ENCODE assay signal across 7 mouse cellular contexts in the genomic region with DNA sequence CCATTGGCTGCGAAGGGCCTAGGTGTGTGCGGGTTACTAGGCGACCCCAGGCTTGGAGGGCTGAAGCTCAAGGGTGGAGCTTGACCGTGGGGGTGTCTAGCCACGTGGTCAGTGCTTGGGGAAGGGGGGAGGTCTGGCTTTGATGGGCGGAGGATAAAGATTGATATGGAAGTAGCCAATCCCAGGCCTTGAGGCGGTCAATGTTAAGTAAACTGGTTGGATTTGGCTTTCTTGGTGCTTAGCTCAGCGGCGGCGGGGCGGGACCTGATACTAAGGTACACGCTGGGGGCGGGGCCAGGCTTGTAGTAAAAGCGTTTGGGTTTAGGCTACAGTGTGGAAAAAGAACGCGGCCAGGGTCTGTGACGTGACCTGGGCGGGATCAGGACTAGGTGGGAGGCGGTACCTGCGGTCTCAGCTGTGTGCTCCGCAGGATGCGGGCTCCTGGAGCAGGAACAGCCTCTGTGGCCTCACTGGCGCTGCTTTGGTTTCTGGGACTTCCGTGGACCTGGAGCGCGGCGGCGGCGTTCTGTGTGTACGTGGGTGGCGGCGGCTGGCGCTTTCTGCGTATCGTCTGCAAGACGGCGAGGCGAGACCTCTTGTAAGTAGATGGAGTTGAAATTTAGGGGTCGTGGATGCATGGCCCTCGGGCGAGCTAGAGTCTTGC. TPM values are rescaled to one million over a fixed set of nuclear protein-coding genes. Genes with fewer than 3 reads are reported as not detected.
DNase-seq lines count a peak whose midpoint lies in the region; ATAC-seq and TF ChIP-seq lines count a peak whose summit lies in the region.

No protein-coding gene starts in this region.

- H3K9me3 ChIP-seq in embryonic facial prominence, embryonic 14.5 days (ENCODE audit: control insufficient read depth, low read length) = no peaks in the 10 kb centered on the region
- no peaks in the 10 kb centered on the region for H3K9me3 ChIP-seq in limb, embryonic 11.5 days (ENCODE audit: control insufficient read depth, low read length)
- H3K9me3 ChIP-seq in midbrain, embryonic 13.5 days = no peaks in the 10 kb centered on the region

- H3K4me1 ChIP-seq in embryonic facial prominence, embryonic 14.5 days (ENCODE audit: control insufficient read depth, insufficient read depth, low read length) = peaks cover 19% of the 10 kb centered on the region; the same call in 1 of the 2 replicates
- H3K4me1 ChIP-seq in heart, adult 2 months (ENCODE audit: control insufficient read depth, insufficient read depth, low read length) = peaks cover 4% of the 10 kb centered on the region
- H3K4me1 ChIP-seq in kidney, adult 2 months (ENCODE audit: control insufficient read depth, insufficient read depth, low read length) = peaks cover 17% of the 10 kb centered on the region; the same call in 1 of the 2 replicates
- peaks cover 8% of the 10 kb centered on the region; the same call in 1 of the 2 replicates for H3K4me1 ChIP-seq in limb, embryonic 11.5 days (ENCODE audit: control insufficient read depth, insufficient read depth, low read length)
- H3K4me1 ChIP-seq in midbrain, embryonic 13.5 days (replicated peaks) = peaks cover 43% of the 10 kb centered on the region

- DNase-seq in adrenal gland, postnatal 14 days = peak; percentile 95
- DNase-seq in embryonic facial prominence, embryonic 14.5 days (ENCODE audit: low spot score) = peak; percentile 99
- peak in 1 of 2 experiments; percentile 90 for DNase-seq in heart, adult 2 months
- DNase-seq in kidney, adult 2 months = peak; percentile 99
- DNase-seq in limb, embryonic 11.5 days (ENCODE audit: low spot score) = peak; percentile 93
- peak; percentile 71 for DNase-seq in spleen, adult 12 weeks (ENCODE audit: low spot score)

- peak; percentile 91 for ATAC-seq in embryonic facial prominence, embryonic 14.5 days (ENCODE audit: low read depth)
- ATAC-seq in limb, embryonic 11.5 days (ENCODE audit: insufficient number of reproducible peaks, low FRiP score, low TSS enrichment, low read depth) = peak; percentile 89
- ATAC-seq in midbrain, embryonic 13.5 days = peak; percentile 89

- H3K27me3 ChIP-seq in embryonic facial prominence, embryonic 14.5 days (replicated peaks; ENCODE audit: control insufficient read depth, insufficient read depth, low read length) = no peaks in the 10 kb centered on the region; the same call in 1 of the 2 replicates
- no peaks in the 10 kb centered on the region for H3K27me3 ChIP-seq in heart, adult 2 months (ENCODE audit: control insufficient read depth, insufficient read depth, low read length)
- H3K27me3 ChIP-seq in kidney, adult 2 months (replicated peaks; ENCODE audit: control insufficient read depth, insufficient read depth, low read length) = no peaks in the 10 kb centered on the region
- peaks cover 12% of the 10 kb centered on the region; the same call in 1 of the 2 replicates for H3K27me3 ChIP-seq in limb, embryonic 11.5 days (ENCODE audit: control insufficient read depth, insufficient read depth, low read length)
- H3K27me3 ChIP-seq in midbrain, embryonic 13.5 days = peaks cover 20% of the 10 kb centered on the region

- TF ChIP-seq POLR2A in heart, adult 2 months (IDR thresholded peaks at IDR 0.05; ENCODE audit: insufficient read depth, low read depth, low read length) = no peak
- TF ChIP-seq POLR2A in kidney, adult 2 months (IDR thresholded peaks at IDR 0.05; ENCODE audit: low read depth, low read length) = no peak

- peak overlapping the region; percentile 62 for H3K4me3 ChIP-seq in embryonic facial prominence, embryonic 14.5 days (ENCODE audit: low read depth, low read length)
- peak overlapping the region; percentile 64 for H3K4me3 ChIP-seq in heart, adult 2 months
- peak overlapping the region; percentile 75 for H3K4me3 ChIP-seq in kidney, adult 2 months (ENCODE audit: insufficient read depth, low read depth, low read length)
- peak overlapping the region; percentile 65 for H3K4me3 ChIP-seq in limb, embryonic 11.5 days (ENCODE audit: low read depth, low read length)
- peak overlapping the region; percentile 68 for H3K4me3 ChIP-seq in midbrain, embryonic 13.5 days (replicated peaks)

- H3K9ac ChIP-seq in embryonic facial prominence, embryonic 14.5 days (ENCODE audit: low read depth, low read length) = peak overlapping the region; percentile 74
- H3K9ac ChIP-seq in heart, adult 2 months (ENCODE audit: low read depth, low read length) = peak overlapping the region; percentile 62
- peak overlapping the region; percentile 56 for H3K9ac ChIP-seq in limb, embryonic 11.5 days (ENCODE audit: low read length)
- peak overlapping the region; percentile 78 for H3K9ac ChIP-seq in midbrain, embryonic 13.5 days (replicated peaks)

- H3K36me3 ChIP-seq in embryonic facial prominence, embryonic 14.5 days (ENCODE audit: control insufficient read depth, insufficient read depth, low read length) = no peaks in the 10 kb centered on the region
- no peaks in the 10 kb centered on the region for H3K36me3 ChIP-seq in heart, adult 2 months (ENCODE audit: control insufficient read depth, insufficient read depth, low read length)
- H3K36me3 ChIP-seq in kidney, adult 2 months (ENCODE audit: control insufficient read depth, insufficient read depth, low read length) = no peaks in the 10 kb centered on the region
- H3K36me3 ChIP-seq in limb, embryonic 11.5 days (ENCODE audit: control insufficient read depth, insufficient read depth, low read length) = no peaks in the 10 kb centered on the region
- no peaks in the 10 kb centered on the region for H3K36me3 ChIP-seq in midbrain, embryonic 13.5 days

- no peaks in the 10 kb centered on the region; the same call in 1 of the 2 replicates for H3K79me2 ChIP-seq in heart, adult 2 months (replicated peaks; ENCODE audit: control insufficient read depth, insufficient read depth, low read length)

- peak overlapping the region; percentile 81 for H3K27ac ChIP-seq in embryonic facial prominence, embryonic 14.5 days (replicated peaks; ENCODE audit: low read depth, low read length)
- H3K27ac ChIP-seq in heart, adult 2 months = peak overlapping the region; percentile 96
- peak overlapping the region; percentile 94 for H3K27ac ChIP-seq in kidney, adult 2 months (ENCODE audit: insufficient read depth, low read depth, low read length)
- H3K27ac ChIP-seq in limb, embryonic 11.5 days (replicated peaks; ENCODE audit: low read depth, low read length) = no peak overlapping the region
- peak overlapping the region; percentile 80 for H3K27ac ChIP-seq in midbrain, embryonic 13.5 days

- no peak for TF ChIP-seq CTCF in heart, adult 2 months (IDR thresholded peaks at IDR 0.05)
- TF ChIP-seq CTCF in kidney, adult 2 months (conservative IDR thresholded peaks at IDR 0.05; ENCODE audit: insufficient read depth, insufficient read length, low read depth, low read length) = no peak

- 0 out of 2 replicates have a peak, but pooled peaks have one; percentile 22 for TF ChIP-seq EP300 in heart, adult 2 months (IDR thresholded peaks at IDR 0.05; ENCODE audit: insufficient read depth, low read depth, low read length)

- intact Hi-C loops in heart, adult 2 months (cut with DNase I) = no loop called here

- WGBS in embryonic facial prominence, embryonic 14.5 days = under 1% methylated on average over 39 of the region's 41 CpGs
- 2% methylated on average over 41 of the region's 41 CpGs for WGBS in heart, adult 2 months
- WGBS in kidney, adult 2 months = 1% methylated on average over 41 of the region's 41 CpGs
- WGBS in limb, embryonic 11.5 days = under 1% methylated on average over 41 of the region's 41 CpGs
- WGBS in midbrain, embryonic 13.5 days = under 1% methylated on average over 41 of the region's 41 CpGs

- H3K4me2 ChIP-seq in embryonic facial prominence, embryonic 14.5 days (ENCODE audit: low read depth, low read length) = peak overlapping the region; percentile 87
- H3K4me2 ChIP-seq in limb, embryonic 11.5 days (ENCODE audit: low read depth, severe bottlenecking) = peak overlapping the region; percentile 86
- H3K4me2 ChIP-seq in midbrain, embryonic 13.5 days (replicated peaks) = peak overlapping the region; percentile 82

RNA-seq across cellular contexts. Expression of gene Slc27a1, which starts 1.7 kb away (rescaled TPM):
- total RNA-seq in adrenal gland, postnatal 14 days (2021) = 91.6 and 93.6 TPM in 2 replicates
- polyA plus RNA-seq in embryonic facial prominence, embryonic 14.5 days (2014; fragmentation: Nextera tagmentation; extraction: Ambion mirVana) = 15.5 and 20.4 TPM in 2 replicates
- 100 to 1,000 TPM; 159 to 191 TPM for total RNA-seq in heart, adult 2 months (2021)
- 227 and 281 TPM in 2 replicates for polyA plus RNA-seq in heart, adult 2 months (2012; rRNA removed)
- 146 and 182 TPM in 2 replicates for polyA plus RNA-seq in kidney, adult 2 months (2012; rRNA removed)
- 16.7 and 18.0 TPM in 2 replicates for polyA plus RNA-seq in limb, embryonic 11.5 days (2014; fragmentation: Nextera tagmentation; extraction: Ambion mirVana)
- polyA plus RNA-seq in midbrain, embryonic 13.5 days (2015; fragmentation: Nextera tagmentation; extraction: Ambion mirVana) = 53.7 and 58.7 TPM in 2 replicates

RNA-seq across cellular contexts. Expression of gene Nxnl1, which starts 4.0 kb away (rescaled TPM):
- 0.53 and 1.0 TPM in 2 replicates for total RNA-seq in adrenal gland, postnatal 14 days (2021)
- polyA plus RNA-seq in embryonic facial prominence, embryonic 14.5 days (2014; fragmentation: Nextera tagmentation; extraction: Ambion mirVana) = 0.07 TPM in 1 of 2 replicates, not detected in the other
- under 1 TPM; 0.14 to 0.18 TPM for total RNA-seq in heart, adult 2 months (2021)
- 0.12 TPM in 1 of 2 replicates, not detected in the other for polyA plus RNA-seq in heart, adult 2 months (2012; rRNA removed)
- polyA plus RNA-seq in kidney, adult 2 months (2012; rRNA removed) = 0.14 and 0.19 TPM in 2 replicates
- polyA plus RNA-seq in limb, embryonic 11.5 days (2014; fragmentation: Nextera tagmentation; extraction: Ambion mirVana) = not detected in 2 replicates
- polyA plus RNA-seq in midbrain, embryonic 13.5 days (2015; fragmentation: Nextera tagmentation; extraction: Ambion mirVana) = not detected in 2 replicates

RNA-seq across cellular contexts. Expression of gene Tmem221, which starts 11.8 kb away (rescaled TPM):
- total RNA-seq in adrenal gland, postnatal 14 days (2021) = 1.8 and 4.2 TPM in 2 replicates
- polyA plus RNA-seq in embryonic facial prominence, embryonic 14.5 days (2014; fragmentation: Nextera tagmentation; extraction: Ambion mirVana) = 1.1 and 1.4 TPM in 2 replicates
- total RNA-seq in heart, adult 2 months (2021) = under 1 TPM in 1 of 2 experiments, not detected in 1; 0.16 TPM
- polyA plus RNA-seq in heart, adult 2 months (2012; rRNA removed) = 0.29 and 0.51 TPM in 2 replicates
- polyA plus RNA-seq in kidney, adult 2 months (2012; rRNA removed) = 7.8 and 8.4 TPM in 2 replicates
- 0.27 TPM in 1 of 2 replicates, not detected in the other for polyA plus RNA-seq in limb, embryonic 11.5 days (2014; fragmentation: Nextera tagmentation; extraction: Ambion mirVana)
- not detected in 2 replicates for polyA plus RNA-seq in midbrain, embryonic 13.5 days (2015; fragmentation: Nextera tagmentation; extraction: Ambion mirVana)

RNA-seq across cellular contexts. Expression of gene Pgls, which starts 21.6 kb away (rescaled TPM):
- 212 and 250 TPM in 2 replicates for total RNA-seq in adrenal gland, postnatal 14 days (2021)
- polyA plus RNA-seq in embryonic facial prominence, embryonic 14.5 days (2014; fragmentation: Nextera tagmentation; extraction: Ambion mirVana) = 239 and 245 TPM in 2 replicates
- 10 to 100 TPM; 58.6 to 66.3 TPM for total RNA-seq in heart, adult 2 months (2021)
- 53.2 and 80.4 TPM in 2 replicates for polyA plus RNA-seq in heart, adult 2 months (2012; rRNA removed)
- 134 TPM in 2 replicates for polyA plus RNA-seq in kidney, adult 2 months (2012; rRNA removed)
- 230 and 239 TPM in 2 replicates for polyA plus RNA-seq in limb, embryonic 11.5 days (2014; fragmentation: Nextera tagmentation; extraction: Ambion mirVana)
- 201 and 208 TPM in 2 replicates for polyA plus RNA-seq in midbrain, embryonic 13.5 days (2015; fragmentation: Nextera tagmentation; extraction: Ambion mirVana)

RNA-seq across cellular contexts. Expression of gene Fam129c, which starts 27.0 kb away (rescaled TPM):
- total RNA-seq in adrenal gland, postnatal 14 days (2021) = 2.6 and 6.2 TPM in 2 replicates
- 2.3 and 3.5 TPM in 2 replicates for polyA plus RNA-seq in embryonic facial prominence, embryonic 14.5 days (2014; fragmentation: Nextera tagmentation; extraction: Ambion mirVana)
- total RNA-seq in heart, adult 2 months (2021) = under 1 TPM; 0.78 to 0.82 TPM
- polyA plus RNA-seq in heart, adult 2 months (2012; rRNA removed) = 1.7 and 2.4 TPM in 2 replicates
- polyA plus RNA-seq in kidney, adult 2 months (2012; rRNA removed) = 1.2 and 2.4 TPM in 2 replicates
- polyA plus RNA-seq in limb, embryonic 11.5 days (2014; fragmentation: Nextera tagmentation; extraction: Ambion mirVana) = 2.7 and 3.8 TPM in 2 replicates
- polyA plus RNA-seq in midbrain, embryonic 13.5 days (2015; fragmentation: Nextera tagmentation; extraction: Ambion mirVana) = 4.4 and 7.5 TPM in 2 replicates
